Mouse (Mus musculus) mature B cell (primary cell): ENCODE results near the gene Urah.

ENCODE experiments used
- in situ Hi-C: fragments of 300-500 bp; cut with MboI; formaldehyde crosslinking; loops from 2 replicates; pipeline ENCODE4 v1.14.3; 2019

The Urah gene

GRCm38 (mm10) chr7:140874224-140874623 lies 39.4 kb downstream of the Urah start:
- in situ Hi-C loops = no loop called here

GRCm38 (mm10) chr7:140877364-140877763 lies 42.5 kb downstream of the Urah start:
- in situ Hi-C loops = no loop called here

GRCm38 (mm10) chr7:140879355-140879754 lies 44.5 kb downstream of the Urah start:
- in situ Hi-C loops = no loop called here

GRCm38 (mm10) chr7:140880419-140880818 lies 45.6 kb downstream of the Urah start:
- in situ Hi-C loops = no loop called here

- in situ Hi-C loops = no loop called here
Observed at GRCm38 (mm10) chr7:140880865-140881515, 46.2 kb downstream of the Urah start.

GRCm38 (mm10) chr7:140881696-140882468 lies 47.1 kb downstream of the Urah start, which contains the start of the genes Psmd13 and Sirt3:
Gene Psmd13, plus strand, starts transcription at chr7:140881968.
Gene Sirt3, minus strand, starts transcription at chr7:140882309.
- in situ Hi-C loops = no loop called here

- in situ Hi-C loops = no loop called here
Observed at GRCm38 (mm10) chr7:140882469-140882803, 47.6 kb downstream of the Urah start.
